Mouse (Mus musculus): ENCODE results near the gene Angpt4. TPM values are rescaled to one million over a fixed set of nuclear protein-coding genes. Genes with fewer than 3 reads are reported as not detected.

Angpt4 gene
- polyA plus RNA-seq, 1 experiment, result not detected

- no peak for TF ChIP-seq POLR2A (IDR thresholded peaks at IDR 0.05; ENCODE audit: insufficient read depth, low read depth, low read length)
- no peak for TF ChIP-seq CTCF (IDR thresholded peaks at IDR 0.05; ENCODE audit: insufficient read depth, low read depth, low read length)
- Histone ChIP-seq H3K4me3 (ENCODE audit: insufficient read depth, low read depth, low read length) (no peak overlapping the region), H3K4me1 (ENCODE audit: control insufficient read depth, insufficient read depth, low read length) (peaks cover 12% of the 10 kb centered on the region; the same call in 1 of the 2 replicates), H3K27ac (ENCODE audit: insufficient read depth, low read depth, low read length) (no peak overlapping the region)
- WGBS, result 82% methylated on average over 2 of the region's 2 CpGs
Observed at GRCm38 (mm10) chr2:151907020-151907419, 4.0 kb upstream of the Angpt4 start.

GRCm38 (mm10) chr2:151909386-151909785 lies 1.6 kb upstream of the Angpt4 start:
- Histone ChIP-seq H3K4me1 (ENCODE audit: control insufficient read depth, insufficient read depth, low read length) (peaks cover 12% of the 10 kb centered on the region; the same call in 1 of the 2 replicates), H3K27ac (ENCODE audit: insufficient read depth, low read depth, low read length) (no peak overlapping the region), H3K4me3 (ENCODE audit: insufficient read depth, low read depth, low read length) (no peak overlapping the region)
- WGBS, result 84% methylated on average over 3 of the region's 3 CpGs
- no peak for TF ChIP-seq CTCF (IDR thresholded peaks at IDR 0.05; ENCODE audit: insufficient read depth, low read depth, low read length)

DNA sequence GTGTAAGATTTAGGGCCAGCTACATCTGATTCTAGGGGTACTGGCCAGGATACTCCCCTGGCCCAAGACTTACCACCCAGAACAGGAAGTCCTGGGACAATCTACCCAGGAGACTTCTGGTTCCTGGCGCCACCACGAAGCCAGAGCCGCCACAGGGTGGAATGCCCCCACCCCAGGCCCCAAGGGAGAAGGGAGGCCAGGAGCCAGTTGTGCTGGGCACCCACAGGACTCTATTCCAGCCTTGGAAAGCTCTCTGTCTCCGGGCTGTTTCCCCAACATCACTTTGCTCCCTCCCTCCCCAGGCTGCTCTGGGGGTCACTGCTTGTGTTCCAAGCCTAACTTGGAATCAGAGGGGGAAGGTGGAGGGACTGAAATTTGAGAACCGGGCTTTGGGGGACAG lies 512 bp upstream of the Angpt4 start:
- Histone ChIP-seq H3K4me1 (ENCODE audit: control insufficient read depth, insufficient read depth, low read length) (peaks cover 8% of the 10 kb centered on the region; the same call in 1 of the 2 replicates), H3K4me3 (ENCODE audit: insufficient read depth, low read depth, low read length) (no peak overlapping the region), H3K27ac (ENCODE audit: insufficient read depth, low read depth, low read length) (no peak overlapping the region)
- 63% methylated on average over 5 of the region's 5 CpGs for WGBS
- TF ChIP-seq POLR2A (IDR thresholded peaks at IDR 0.05; ENCODE audit: insufficient read depth, low read depth, low read length), result no peak

DNA sequence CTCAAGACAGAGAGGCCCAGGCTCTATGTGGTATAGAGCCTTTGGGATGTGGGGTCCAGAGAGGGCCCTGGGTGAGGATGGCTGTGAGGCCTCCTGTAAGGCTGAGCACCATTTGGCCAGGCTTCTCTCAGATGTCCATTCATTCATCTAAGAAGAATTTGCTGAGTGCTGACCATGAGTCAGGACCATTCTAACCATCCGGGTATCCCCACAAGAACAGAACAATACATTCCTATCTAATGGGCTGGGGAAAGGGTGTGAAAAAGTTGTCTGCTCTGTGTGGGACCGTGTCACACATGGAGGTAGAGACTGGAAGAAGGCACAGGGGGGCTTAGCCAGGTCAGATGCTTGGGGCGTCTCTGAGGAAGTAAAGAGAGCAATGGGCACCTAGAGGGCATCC lies 741 bp downstream of the Angpt4 start:
- no peak overlapping the region for H3K4me3 ChIP-seq (ENCODE audit: insufficient read depth, low read depth, low read length)
- WGBS, result 88% methylated on average over 3 of the region's 3 CpGs
- no peak overlapping the region for H3K27ac ChIP-seq (ENCODE audit: insufficient read depth, low read depth, low read length)
- TF ChIP-seq CTCF (IDR thresholded peaks at IDR 0.05; ENCODE audit: insufficient read depth, low read depth, low read length), result no peak
- no peak for TF ChIP-seq POLR2A (IDR thresholded peaks at IDR 0.05; ENCODE audit: insufficient read depth, low read depth, low read length)
- peaks cover 11% of the 10 kb centered on the region; the same call in 1 of the 2 replicates for H3K4me1 ChIP-seq (ENCODE audit: control insufficient read depth, insufficient read depth, low read length)

- Histone ChIP-seq H3K4me3 (ENCODE audit: insufficient read depth, low read depth, low read length) (no peak overlapping the region), H3K4me1 (ENCODE audit: control insufficient read depth, insufficient read depth, low read length) (peaks cover 11% of the 10 kb centered on the region; the same call in 1 of the 2 replicates), H3K27ac (ENCODE audit: insufficient read depth, low read depth, low read length) (no peak overlapping the region)
- WGBS, result 74% methylated on average over 5 of the region's 5 CpGs
- TF ChIP-seq CTCF (IDR thresholded peaks at IDR 0.05; ENCODE audit: insufficient read depth, low read depth, low read length), result no peak
- TF ChIP-seq POLR2A (IDR thresholded peaks at IDR 0.05; ENCODE audit: insufficient read depth, low read depth, low read length), result no peak
Observed at GRCm38 (mm10) chr2:151914120-151914519, 3.1 kb downstream of the Angpt4 start.

- H3K27ac ChIP-seq (ENCODE audit: insufficient read depth, low read depth, low read length), result no peak overlapping the region
- peaks cover 11% of the 10 kb centered on the region; the same call in 1 of the 2 replicates for H3K4me1 ChIP-seq (ENCODE audit: control insufficient read depth, insufficient read depth, low read length)
- WGBS, result 25% methylated on average over 2 of the region's 2 CpGs
- no peak overlapping the region for H3K4me3 ChIP-seq (ENCODE audit: insufficient read depth, low read depth, low read length)
- TF ChIP-seq POLR2A (IDR thresholded peaks at IDR 0.05; ENCODE audit: insufficient read depth, low read depth, low read length) (no peak), CTCF (IDR thresholded peaks at IDR 0.05; ENCODE audit: insufficient read depth, low read depth, low read length) (no peak)
Observed at GRCm38 (mm10) chr2:151915111-151915510, 4.1 kb downstream of the Angpt4 start.

DNA sequence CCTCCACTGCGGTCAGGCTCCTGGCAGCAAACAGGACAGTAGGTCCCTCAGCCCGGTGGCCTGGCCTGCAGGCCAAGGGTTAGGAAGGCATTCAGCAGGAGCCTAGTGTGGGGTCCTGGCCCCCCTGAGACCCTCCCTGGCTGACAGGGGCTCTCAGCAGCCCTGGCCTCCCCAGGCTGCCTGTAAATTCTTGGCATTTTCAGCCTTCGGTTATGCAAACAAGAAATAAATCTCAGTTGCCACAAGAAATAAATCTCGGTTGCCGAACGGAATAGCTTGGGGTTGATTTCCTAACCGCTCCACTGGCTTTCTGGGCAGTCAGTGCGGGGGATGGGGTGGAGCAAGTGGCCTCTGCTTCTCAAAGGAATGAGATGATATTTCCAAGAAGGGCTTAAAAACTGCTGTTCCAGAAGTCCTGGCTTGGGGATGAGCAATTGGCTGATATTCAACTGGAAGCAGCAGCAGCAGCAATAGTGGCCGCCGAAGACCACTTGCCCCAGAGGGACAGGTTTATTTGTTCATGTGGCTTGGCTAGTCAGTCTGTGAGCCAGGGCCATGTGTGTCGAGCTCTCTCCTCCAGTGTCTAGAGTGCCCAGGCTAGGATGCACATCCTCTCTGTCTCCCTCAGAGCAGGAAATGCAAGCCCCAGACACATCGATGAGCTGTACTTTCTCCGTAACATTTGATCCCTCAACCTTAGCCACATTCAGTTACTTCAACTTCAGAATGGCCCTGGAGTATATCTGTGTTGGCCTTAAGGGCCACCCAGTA lies 5.2 kb downstream of the Angpt4 start:
- Histone ChIP-seq H3K4me3 (ENCODE audit: insufficient read depth, low read depth, low read length) (no peak overlapping the region), H3K4me1 (ENCODE audit: control insufficient read depth, insufficient read depth, low read length) (peaks cover 6% of the 10 kb centered on the region; the same call in 1 of the 2 replicates), H3K27ac (ENCODE audit: insufficient read depth, low read depth, low read length) (no peak overlapping the region)
- 73% methylated on average over 13 of the region's 13 CpGs for WGBS
- TF ChIP-seq CTCF (IDR thresholded peaks at IDR 0.05; ENCODE audit: insufficient read depth, low read depth, low read length), result no peak
- TF ChIP-seq POLR2A (IDR thresholded peaks at IDR 0.05; ENCODE audit: insufficient read depth, low read depth, low read length), result no peak

- peaks cover 3% of the 10 kb centered on the region; the same call in 1 of the 2 replicates for H3K4me1 ChIP-seq (ENCODE audit: control insufficient read depth, insufficient read depth, low read length)
- no peak overlapping the region for H3K4me3 ChIP-seq (ENCODE audit: insufficient read depth, low read depth, low read length)
- WGBS, result 70% methylated on average over 9 of the region's 9 CpGs
- no peak overlapping the region for H3K27ac ChIP-seq (ENCODE audit: insufficient read depth, low read depth, low read length)
- TF ChIP-seq CTCF (IDR thresholded peaks at IDR 0.05; ENCODE audit: insufficient read depth, low read depth, low read length), result no peak
- TF ChIP-seq POLR2A (IDR thresholded peaks at IDR 0.05; ENCODE audit: insufficient read depth, low read depth, low read length), result no peak
Observed at GRCm38 (mm10) chr2:151919140-151919539, 8.1 kb downstream of the Angpt4 start.

DNA sequence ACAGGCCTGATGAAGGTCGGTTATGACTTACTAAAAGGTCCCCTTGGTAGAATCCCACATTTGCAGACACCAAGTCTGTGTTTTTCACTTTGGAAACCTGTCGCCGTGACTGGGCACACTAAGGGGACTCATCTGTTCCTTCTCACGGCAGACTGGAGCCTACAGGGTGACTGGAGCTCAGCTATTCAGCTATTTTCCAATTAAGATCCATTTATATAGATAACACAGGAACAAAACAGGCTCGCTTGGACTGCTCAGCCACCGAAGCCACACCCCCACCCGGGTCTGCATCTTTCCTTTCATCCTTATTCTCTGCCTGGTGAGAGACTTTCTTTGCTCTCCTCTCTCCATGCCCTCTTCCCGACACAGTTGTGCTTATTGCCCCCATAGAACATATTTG lies 10.1 kb downstream of the Angpt4 start:
- Histone ChIP-seq H3K4me1 (ENCODE audit: control insufficient read depth, insufficient read depth, low read length) (no peaks in the 10 kb centered on the region), H3K4me3 (ENCODE audit: insufficient read depth, low read depth, low read length) (no peak overlapping the region), H3K27ac (ENCODE audit: insufficient read depth, low read depth, low read length) (no peak overlapping the region)
- 70% methylated on average over 8 of the region's 8 CpGs for WGBS
- TF ChIP-seq CTCF (IDR thresholded peaks at IDR 0.05; ENCODE audit: insufficient read depth, low read depth, low read length) (no peak), POLR2A (IDR thresholded peaks at IDR 0.05; ENCODE audit: insufficient read depth, low read depth, low read length) (no peak)

Measured in olfactory bulb, adult 2 months (tissue).